Mouse (Mus musculus): ENCODE data around the gene Cebpg. TPM values are rescaled to one million over a fixed set of nuclear protein-coding genes. Genes with fewer than 3 reads are reported as not detected.

Gene Cebpg
- polyA plus RNA-seq, 1 experiment: 4.2 TPM

GRCm38 (mm10) chr7:35035565-35035964 is 20.8 kb downstream of the Cebpg start:
- DNase-seq (ENCODE audit: low read depth in 1 of 2, low spot score in 2 of 2): no peak
- Histone ChIP-seq H3K27ac (ENCODE audit: insufficient read depth, low read length) (no peak overlapping the region), H3K4me1 (ENCODE audit: control insufficient read depth, insufficient read depth, insufficient read length) (no peaks in the 10 kb centered on the region), H3K36me3 (ENCODE audit: control insufficient read depth, insufficient read depth, low read length) (no peaks in the 10 kb centered on the region), H3K27me3 (ENCODE audit: control insufficient read depth, insufficient read depth, low read length) (no peaks in the 10 kb centered on the region), H3K4me3 (ENCODE audit: extremely low read depth, insufficient read depth, insufficient read length) (no peak overlapping the region)
- TF ChIP-seq CTCF (IDR thresholded peaks at IDR 0.05; ENCODE audit: extremely low read depth, insufficient read depth, insufficient read length, insufficient replicate concordance) (no peak), POLR2A (IDR thresholded peaks at IDR 0.05; ENCODE audit: low read depth, low read length) (no peak)
- 79% methylated on average over 4 of the region's 4 CpGs for WGBS

GRCm38 (mm10) chr7:35035141-35035553 is 21.2 kb downstream of the Cebpg start:
- Histone ChIP-seq H3K4me3 (ENCODE audit: extremely low read depth, insufficient read depth, insufficient read length) (no peak overlapping the region), H3K27me3 (ENCODE audit: control insufficient read depth, insufficient read depth, low read length) (no peaks in the 10 kb centered on the region), H3K27ac (ENCODE audit: insufficient read depth, low read length) (no peak overlapping the region), H3K36me3 (ENCODE audit: control insufficient read depth, insufficient read depth, low read length) (no peaks in the 10 kb centered on the region), H3K4me1 (ENCODE audit: control insufficient read depth, insufficient read depth, insufficient read length) (no peaks in the 10 kb centered on the region)
- DNase-seq (ENCODE audit: low read depth in 1 of 2, low spot score in 2 of 2): no peak
- 69% methylated on average over 6 of the region's 6 CpGs for WGBS
- no peak for TF ChIP-seq CTCF (IDR thresholded peaks at IDR 0.05; ENCODE audit: extremely low read depth, insufficient read depth, insufficient read length, insufficient replicate concordance)
- TF ChIP-seq POLR2A (IDR thresholded peaks at IDR 0.05; ENCODE audit: low read depth, low read length): no peak

- TF ChIP-seq CTCF (IDR thresholded peaks at IDR 0.05; ENCODE audit: extremely low read depth, insufficient read depth, insufficient read length, insufficient replicate concordance) (no peak), POLR2A (IDR thresholded peaks at IDR 0.05; ENCODE audit: low read depth, low read length) (no peak)
These were observed 25.8 kb downstream of the Cebpg start for GRCm38 (mm10) chr7:35030567-35030966.

GRCm38 (mm10) chr7:35029648-35030047 is 26.7 kb downstream of the Cebpg start:
- Histone ChIP-seq H3K4me3 (ENCODE audit: extremely low read depth, insufficient read depth, insufficient read length) (no peak overlapping the region), H3K27ac (ENCODE audit: insufficient read depth, low read length) (no peak overlapping the region), H3K36me3 (ENCODE audit: control insufficient read depth, insufficient read depth, low read length) (no peaks in the 10 kb centered on the region), H3K4me1 (ENCODE audit: control insufficient read depth, insufficient read depth, insufficient read length) (peaks cover 8% of the 10 kb centered on the region; the same call in 1 of the 2 replicates), H3K27me3 (ENCODE audit: control insufficient read depth, insufficient read depth, low read length) (no peaks in the 10 kb centered on the region)
- TF ChIP-seq POLR2A (IDR thresholded peaks at IDR 0.05; ENCODE audit: low read depth, low read length) (no peak), CTCF (IDR thresholded peaks at IDR 0.05; ENCODE audit: extremely low read depth, insufficient read depth, insufficient read length, insufficient replicate concordance) (no peak)
- DNase-seq (ENCODE audit: low read depth in 1 of 2, low spot score in 2 of 2): no peak
- WGBS: 96% methylated on average over 3 of the region's 3 CpGs

More at GRCm38 (mm10) chr7:35030567-35030966, 25.8 kb downstream of the Cebpg start:
- no peak for DNase-seq (ENCODE audit: low read depth in 1 of 2, low spot score in 2 of 2)
- Histone ChIP-seq H3K4me1 (ENCODE audit: control insufficient read depth, insufficient read depth, insufficient read length) (peaks cover 8% of the 10 kb centered on the region; the same call in 1 of the 2 replicates), H3K4me3 (ENCODE audit: extremely low read depth, insufficient read depth, insufficient read length) (no peak overlapping the region), H3K27ac (ENCODE audit: insufficient read depth, low read length) (no peak overlapping the region), H3K27me3 (ENCODE audit: control insufficient read depth, insufficient read depth, low read length) (no peaks in the 10 kb centered on the region), H3K36me3 (ENCODE audit: control insufficient read depth, insufficient read depth, low read length) (no peaks in the 10 kb centered on the region)
- WGBS: 90% methylated on average over 6 of the region's 6 CpGs

GRCm38 (mm10) chr7:35029228-35029627 is 27.1 kb downstream of the Cebpg start:
- H3K4me3 ChIP-seq (ENCODE audit: extremely low read depth, insufficient read depth, insufficient read length): no peak overlapping the region
- peaks cover 8% of the 10 kb centered on the region; the same call in 1 of the 2 replicates for H3K4me1 ChIP-seq (ENCODE audit: control insufficient read depth, insufficient read depth, insufficient read length)
- no peak overlapping the region for H3K27ac ChIP-seq (ENCODE audit: insufficient read depth, low read length)
- TF ChIP-seq CTCF (IDR thresholded peaks at IDR 0.05; ENCODE audit: extremely low read depth, insufficient read depth, insufficient read length, insufficient replicate concordance) (no peak), POLR2A (IDR thresholded peaks at IDR 0.05; ENCODE audit: low read depth, low read length) (no peak)
- 84% methylated on average over 5 of the region's 5 CpGs for WGBS
- H3K27me3 ChIP-seq (ENCODE audit: control insufficient read depth, insufficient read depth, low read length): no peaks in the 10 kb centered on the region
- no peaks in the 10 kb centered on the region for H3K36me3 ChIP-seq (ENCODE audit: control insufficient read depth, insufficient read depth, low read length)
- no peak for DNase-seq (ENCODE audit: low read depth in 1 of 2, low spot score in 2 of 2)

GRCm38 (mm10) chr7:35028559-35028958 is 27.8 kb downstream of the Cebpg start:
- no peaks in the 10 kb centered on the region for H3K36me3 ChIP-seq (ENCODE audit: control insufficient read depth, insufficient read depth, low read length)
- H3K27me3 ChIP-seq (ENCODE audit: control insufficient read depth, insufficient read depth, low read length): no peaks in the 10 kb centered on the region
- peaks cover 8% of the 10 kb centered on the region; the same call in 1 of the 2 replicates for H3K4me1 ChIP-seq (ENCODE audit: control insufficient read depth, insufficient read depth, insufficient read length)
- no peak overlapping the region for H3K4me3 ChIP-seq (ENCODE audit: extremely low read depth, insufficient read depth, insufficient read length)
- TF ChIP-seq CTCF (IDR thresholded peaks at IDR 0.05; ENCODE audit: extremely low read depth, insufficient read depth, insufficient read length, insufficient replicate concordance): no peak
- no peak for TF ChIP-seq POLR2A (IDR thresholded peaks at IDR 0.05; ENCODE audit: low read depth, low read length)
- no peak for DNase-seq (ENCODE audit: low read depth in 1 of 2, low spot score in 2 of 2)
- no peak overlapping the region for H3K27ac ChIP-seq (ENCODE audit: insufficient read depth, low read length)
- WGBS: 11% methylated on average over 16 of the region's 16 CpGs

- WGBS: 87% methylated on average over 9 of the region's 9 CpGs
- Histone ChIP-seq H3K27ac (ENCODE audit: insufficient read depth, low read length) (no peak overlapping the region), H3K36me3 (ENCODE audit: control insufficient read depth, insufficient read depth, low read length) (no peaks in the 10 kb centered on the region), H3K4me3 (ENCODE audit: extremely low read depth, insufficient read depth, insufficient read length) (no peak overlapping the region), H3K27me3 (ENCODE audit: control insufficient read depth, insufficient read depth, low read length) (no peaks in the 10 kb centered on the region), H3K4me1 (ENCODE audit: control insufficient read depth, insufficient read depth, insufficient read length) (peaks cover 8% of the 10 kb centered on the region; the same call in 1 of the 2 replicates)
- no peak for DNase-seq (ENCODE audit: low read depth in 1 of 2, low spot score in 2 of 2)
- no peak for TF ChIP-seq CTCF (IDR thresholded peaks at IDR 0.05; ENCODE audit: extremely low read depth, insufficient read depth, insufficient read length, insufficient replicate concordance)
- no peak for TF ChIP-seq POLR2A (IDR thresholded peaks at IDR 0.05; ENCODE audit: low read depth, low read length)
These were observed 28.5 kb downstream of the Cebpg start for GRCm38 (mm10) chr7:35027801-35028420.
